Mouse (Mus musculus): ENCODE data around the gene Ftl1-ps1. TPM values are rescaled to one million over a fixed set of nuclear protein-coding genes. Genes with fewer than 3 reads are reported as not detected.

Gene Ftl1-ps1
- polyA plus RNA-seq (2012; rRNA removed) = 32.3 and 37.2 TPM in 2 replicates

GRCm38 (mm10) chr13:74399298-74399839, at the start of gene Ftl1-ps1:
Ftl1-ps1 (plus strand) TSS chr13:74399694.

GRCm38 (mm10) chr13:74363859-74364235, 35.6 kb upstream of the Ftl1-ps1 start, which contains the start of gene Lrrc14b:
Lrrc14b (minus strand) TSS chr13:74364005.

GRCm38 (mm10) chr13:74390371-74390990, 9.0 kb upstream of the Ftl1-ps1 start, which contains the start of gene Zfp72:
Zfp72 (minus strand) TSS chr13:74390836.

Other genes with a start within 250 kb of the Ftl1-ps1 start
- 58.2 and 59.3 TPM in 2 replicates for gene Exoc3, start 191.0 kb upstream of the Ftl1-ps1 start, polyA plus RNA-seq (2012; rRNA removed)
- 1.5 and 1.9 TPM in 2 replicates for gene Ahrr, start 107.4 kb upstream of the Ftl1-ps1 start, polyA plus RNA-seq (2012; rRNA removed)
- gene Pdcd6, start 82.1 kb upstream of the Ftl1-ps1 start, polyA plus RNA-seq (2012; rRNA removed) = 127 and 135 TPM in 2 replicates
- 155 and 161 TPM in 2 replicates for gene Sdha, start 49.4 kb upstream of the Ftl1-ps1 start, polyA plus RNA-seq (2012; rRNA removed)
- gene Ccdc127, start 49.4 kb upstream of the Ftl1-ps1 start, polyA plus RNA-seq (2012; rRNA removed) = 21.6 and 22.8 TPM in 2 replicates
- gene Lrrc14b, start 35.7 kb upstream of the Ftl1-ps1 start, polyA plus RNA-seq (2012; rRNA removed) = 0.04 and 0.14 TPM in 2 replicates
- gene Zfp72, start 8.9 kb upstream of the Ftl1-ps1 start, polyA plus RNA-seq (2012; rRNA removed) = 2.0 and 2.1 TPM in 2 replicates
- 7.0 and 7.5 TPM in 2 replicates for gene Zfp825, start 94.3 kb downstream of the Ftl1-ps1 start, polyA plus RNA-seq (2012; rRNA removed)
- 3.1 and 3.3 TPM in 2 replicates for gene Erap1, start 239.9 kb downstream of the Ftl1-ps1 start, polyA plus RNA-seq (2012; rRNA removed)

Data from central nervous system, embryonic 14 days (tissue).